Mouse (Mus musculus): Measurements from ENCODE around the gene Fbxl8. TPM values are rescaled to one million over a fixed set of nuclear protein-coding genes. Genes with fewer than 3 reads are reported as not detected.

The Fbxl8 gene
- polyA plus RNA-seq, 1 experiment from 2014 or later: 3.2 TPM

DNA sequence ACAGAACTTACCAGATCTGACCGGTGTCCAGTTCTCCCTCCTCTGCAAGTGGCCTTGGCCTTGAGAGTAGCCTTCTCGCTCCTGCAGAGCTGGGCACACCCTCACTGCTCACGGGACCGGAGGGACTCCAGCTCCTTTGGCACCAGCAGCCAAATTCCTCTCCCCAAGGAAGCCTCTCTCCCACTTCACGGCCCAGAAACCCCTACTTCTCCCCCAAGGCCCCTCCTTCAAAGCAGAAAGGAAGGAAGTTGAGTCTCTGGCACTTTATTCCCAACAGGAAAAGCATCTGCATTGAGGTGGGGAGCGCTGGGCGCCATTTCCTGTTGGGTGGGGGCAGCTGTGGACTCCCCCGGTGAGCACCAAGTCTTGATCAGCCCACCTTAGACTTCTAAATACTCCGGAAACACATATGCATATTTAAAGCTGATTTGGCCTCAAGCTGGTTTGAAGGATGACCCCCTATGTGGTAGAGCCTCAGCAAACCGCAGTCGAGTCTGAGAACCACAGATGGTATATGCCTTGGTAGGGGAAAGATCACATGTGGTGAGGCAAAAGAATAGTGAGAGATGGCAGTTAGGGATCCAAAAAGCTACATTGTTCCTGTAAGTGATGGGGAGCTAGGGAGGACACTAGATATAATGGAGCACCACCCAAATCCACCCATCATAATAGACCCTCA, 31.6 kb downstream of the Fbxl8 start, which contains the start of gene Exoc3l:
Exoc3l (minus strand) TSS at position 207 of the 679 bp plus-strand sequence.
- H3K27ac ChIP-seq (replicated peaks): peak within 1 kb of the TSS; percentile 75
- WGBS: 36% methylated on average over 11 of the region's 11 CpGs
- H3K36me3 ChIP-seq: peaks cover 25% of the 10 kb centered on the region
- peak within 1 kb of the TSS; percentile 100 for H3K4me3 ChIP-seq
- no peak for ATAC-seq (ENCODE audit: extremely low read depth, insufficient number of reproducible peaks, low FRiP score, low TSS enrichment)
- peaks cover 29% of the 10 kb centered on the region for H3K27me3 ChIP-seq (replicated peaks)
- H3K4me1 ChIP-seq: peaks cover 33% of the 10 kb centered on the region
- H3K9me3 ChIP-seq: no peaks in the 10 kb centered on the region
- peak within 1 kb of the TSS; percentile 98 for H3K4me2 ChIP-seq
- H3K9ac ChIP-seq: peak within 1 kb of the TSS; percentile 97

DNA sequence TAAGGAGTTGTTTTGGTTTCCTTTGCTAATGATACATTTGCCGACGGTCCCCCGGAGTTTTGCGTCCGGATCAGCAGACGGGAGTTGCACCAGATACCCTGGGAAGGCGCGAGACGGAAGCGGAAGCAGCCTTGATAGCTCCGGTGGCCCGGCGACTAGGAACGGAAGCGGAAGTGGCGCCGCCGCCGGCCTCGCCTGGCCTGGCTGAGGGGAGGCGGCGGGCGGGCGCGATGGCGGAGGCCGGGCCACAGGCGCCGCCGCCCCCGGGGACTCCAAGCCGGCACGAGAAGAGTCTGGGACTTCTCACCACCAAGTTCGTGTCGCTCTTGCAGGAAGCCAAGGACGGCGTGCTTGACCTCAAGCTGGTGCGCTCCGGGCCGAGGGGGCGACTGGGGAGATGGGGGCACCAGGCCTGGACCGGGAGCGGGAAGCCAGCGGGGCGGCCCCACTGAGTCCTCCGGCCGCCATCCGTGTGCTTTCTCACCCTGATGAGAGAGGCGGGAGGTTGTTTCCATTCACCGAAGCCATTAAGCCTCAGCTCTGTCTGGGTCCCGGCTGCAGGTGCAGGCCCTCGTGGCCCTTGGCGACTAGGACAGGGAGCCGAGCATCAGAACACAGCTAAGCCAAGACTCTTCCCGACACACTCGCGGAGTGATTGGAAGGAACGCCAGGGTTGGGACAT, 33.2 kb downstream of the Fbxl8 start, which contains the start of gene E2f4:
E2f4 (plus strand) TSS at position 153 of the 682 bp plus-strand sequence.
- Histone ChIP-seq H3K4me2 (peak within 1 kb of the TSS; percentile 98), H3K9me3 (no peaks in the 10 kb centered on the region), H3K27ac (replicated peaks) (peak within 1 kb of the TSS; percentile 75), H3K4me3 (peak within 1 kb of the TSS; percentile 100), H3K9ac (peak within 1 kb of the TSS; percentile 97), H3K4me1 (peaks cover 33% of the 10 kb centered on the region), H3K36me3 (peaks cover 41% of the 10 kb centered on the region), H3K27me3 (replicated peaks) (peaks cover 25% of the 10 kb centered on the region)
- peak; percentile 58; the same call in 1 of the 2 replicates for ATAC-seq (ENCODE audit: extremely low read depth, insufficient number of reproducible peaks, low FRiP score, low TSS enrichment)
- under 1% methylated on average over 58 of the region's 58 CpGs for WGBS

DNA sequence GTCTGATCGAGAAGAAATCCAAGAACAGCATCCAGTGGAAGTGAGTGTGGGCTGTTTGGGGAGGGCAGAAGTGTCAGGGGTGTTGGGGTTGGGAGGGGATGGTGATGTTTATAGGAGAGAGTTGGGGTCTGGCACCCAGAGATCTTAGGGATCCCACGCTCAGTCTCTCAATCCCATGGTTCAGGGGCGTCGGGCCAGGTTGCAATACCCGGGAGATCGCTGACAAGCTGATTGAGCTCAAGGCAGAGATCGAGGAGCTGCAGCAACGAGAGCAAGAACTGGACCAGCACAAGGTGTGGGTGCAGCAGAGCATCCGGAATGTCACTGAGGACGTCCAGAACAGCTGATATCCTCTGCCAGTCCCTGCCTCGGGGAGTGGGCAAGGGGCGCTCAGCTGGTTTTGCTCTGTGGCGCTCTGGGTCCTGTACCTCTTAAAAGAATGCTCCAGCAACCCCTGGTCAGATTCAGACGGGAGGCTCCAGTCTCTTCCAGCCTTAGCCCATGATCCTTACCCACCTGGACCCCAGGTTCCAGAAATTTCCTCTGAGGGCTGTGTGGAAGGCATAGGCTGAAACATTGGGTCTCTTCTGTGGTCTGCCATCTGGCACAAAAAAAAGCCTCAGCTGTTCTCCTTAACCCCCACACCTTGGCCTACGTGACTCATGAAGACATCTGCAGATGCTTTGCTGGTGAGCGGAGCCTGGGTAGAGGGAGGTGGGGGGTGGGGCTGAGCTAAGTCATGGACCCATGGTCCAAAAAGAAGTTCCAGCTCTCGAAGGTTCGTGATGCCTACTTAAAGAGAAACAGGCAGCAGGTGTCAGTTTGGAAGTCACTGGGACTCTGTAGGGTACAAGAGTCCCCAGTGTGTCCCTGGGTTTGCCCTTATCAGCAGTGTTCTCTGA, 34.2 kb downstream of the Fbxl8 start:
- H3K9me3 ChIP-seq: no peaks in the 10 kb centered on the region
- 42% methylated on average over 18 of the region's 18 CpGs for WGBS
- H3K4me3 ChIP-seq: peak overlapping the region; percentile 100
- ATAC-seq (ENCODE audit: extremely low read depth, insufficient number of reproducible peaks, low FRiP score, low TSS enrichment): no peak
- H3K9ac ChIP-seq: peak overlapping the region; percentile 97
- H3K36me3 ChIP-seq: peaks cover 50% of the 10 kb centered on the region
- peaks cover 40% of the 10 kb centered on the region for H3K4me1 ChIP-seq
- H3K27me3 ChIP-seq (replicated peaks): peaks cover 15% of the 10 kb centered on the region
- peak overlapping the region; percentile 75; the same call in 1 of the 2 replicates for H3K27ac ChIP-seq (replicated peaks)
- peak overlapping the region; percentile 98 for H3K4me2 ChIP-seq

DNA sequence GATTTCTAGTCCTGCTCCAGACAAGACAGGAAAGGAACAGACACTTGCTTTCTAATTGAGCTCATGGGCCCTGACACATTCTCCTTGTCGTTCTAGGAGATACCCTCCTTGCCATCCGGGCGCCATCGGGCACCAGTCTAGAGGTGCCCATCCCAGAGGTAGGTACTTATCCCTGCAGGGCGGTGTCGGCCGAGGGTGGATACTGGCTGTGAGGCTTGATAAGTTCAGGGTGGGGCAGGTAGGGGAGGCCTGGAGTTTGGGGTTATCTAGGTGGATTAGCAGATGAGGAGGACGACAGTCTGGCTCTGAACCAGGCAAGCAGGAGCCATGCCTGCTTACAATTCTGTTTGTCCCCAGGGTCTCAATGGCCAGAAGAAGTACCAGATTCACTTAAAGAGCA, 35.5 kb downstream of the Fbxl8 start:
- H3K36me3 ChIP-seq: peaks cover 63% of the 10 kb centered on the region
- WGBS: 85% methylated on average over 8 of the region's 8 CpGs
- H3K9ac ChIP-seq: peak overlapping the region; percentile 25
- no peak overlapping the region for H3K27ac ChIP-seq (replicated peaks)
- peaks cover 6% of the 10 kb centered on the region; the same call in 1 of the 2 replicates for H3K27me3 ChIP-seq (replicated peaks)
- ATAC-seq (ENCODE audit: extremely low read depth, insufficient number of reproducible peaks, low FRiP score, low TSS enrichment): no peak
- no peaks in the 10 kb centered on the region for H3K9me3 ChIP-seq
- H3K4me2 ChIP-seq: peak overlapping the region; percentile 98; the same call in 1 of the 2 replicates
- H3K4me3 ChIP-seq: peak overlapping the region; percentile 7; the same call in 1 of the 2 replicates
- H3K4me1 ChIP-seq: peaks cover 54% of the 10 kb centered on the region

DNA sequence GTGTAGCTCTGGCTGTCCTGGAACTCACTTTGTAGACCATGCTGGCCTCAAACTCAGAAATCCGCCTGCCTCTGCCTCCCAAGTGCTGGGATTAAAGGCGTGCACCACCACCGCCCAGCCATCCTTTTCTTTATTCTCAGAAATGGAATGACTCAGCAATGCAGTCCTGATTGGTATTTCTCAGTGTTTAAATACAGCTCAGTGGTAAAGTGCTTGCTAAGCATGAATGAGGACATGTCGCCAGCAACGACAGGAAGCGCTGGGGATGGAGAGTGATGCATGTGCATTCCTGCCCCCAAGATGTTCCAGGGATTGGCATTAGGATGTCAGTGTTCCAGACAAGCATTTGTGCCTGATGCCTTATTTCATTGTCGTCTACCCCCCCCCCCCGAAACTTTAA, 38.9 kb downstream of the Fbxl8 start:
- ATAC-seq (ENCODE audit: extremely low read depth, insufficient number of reproducible peaks, low FRiP score, low TSS enrichment): no peak
- peaks cover 56% of the 10 kb centered on the region for H3K4me1 ChIP-seq

DNA sequence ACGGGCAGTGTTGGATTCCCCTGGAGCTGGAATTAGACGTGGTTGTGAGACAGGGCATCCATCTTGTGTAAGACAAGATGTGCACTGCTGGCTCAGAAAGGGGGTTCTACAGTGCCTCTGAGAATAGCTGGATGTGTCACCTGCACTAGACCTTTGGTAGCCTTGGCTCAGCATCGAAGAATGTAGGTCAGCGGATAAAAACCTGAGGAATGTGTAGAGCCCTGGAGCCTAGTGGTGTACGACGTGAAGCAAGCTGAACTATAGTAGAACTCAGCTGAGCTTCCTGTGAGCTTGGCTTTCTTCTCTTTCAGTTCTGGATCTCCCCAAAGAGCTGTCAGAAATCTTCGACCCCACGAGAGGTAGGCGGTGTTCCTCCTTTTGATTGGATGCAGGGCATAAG, 39.4 kb downstream of the Fbxl8 start:
- Histone ChIP-seq H3K9ac (peak overlapping the region; percentile 21; the same call in 1 of the 2 replicates), H3K4me2 (no peak overlapping the region), H3K27ac (replicated peaks) (peak overlapping the region; percentile 67), H3K36me3 (peaks cover 82% of the 10 kb centered on the region), H3K4me3 (no peak overlapping the region), H3K9me3 (no peaks in the 10 kb centered on the region), H3K27me3 (replicated peaks) (no peaks in the 10 kb centered on the region), H3K4me1 (peaks cover 51% of the 10 kb centered on the region)
- 62% methylated on average over 9 of the region's 9 CpGs for WGBS
- 0 out of 2 replicates have a peak, but pooled peaks have one; percentile 16 for ATAC-seq (ENCODE audit: extremely low read depth, insufficient number of reproducible peaks, low FRiP score, low TSS enrichment)

More for the DNA sequence above, 38.9 kb downstream of the Fbxl8 start:
- H3K4me3 ChIP-seq: no peak overlapping the region
- H3K9me3 ChIP-seq: no peaks in the 10 kb centered on the region
- no peaks in the 10 kb centered on the region for H3K27me3 ChIP-seq (replicated peaks)
- H3K4me2 ChIP-seq: no peak overlapping the region
- 75% methylated on average over 8 of the region's 8 CpGs for WGBS
- H3K9ac ChIP-seq: 0 out of 2 replicates have a peak overlapping the region, but pooled peaks have one; percentile 21
- 0 out of 2 replicates have a peak overlapping the region, but pooled peaks have one; percentile 67 for H3K27ac ChIP-seq (replicated peaks)
- peaks cover 81% of the 10 kb centered on the region for H3K36me3 ChIP-seq

DNA sequence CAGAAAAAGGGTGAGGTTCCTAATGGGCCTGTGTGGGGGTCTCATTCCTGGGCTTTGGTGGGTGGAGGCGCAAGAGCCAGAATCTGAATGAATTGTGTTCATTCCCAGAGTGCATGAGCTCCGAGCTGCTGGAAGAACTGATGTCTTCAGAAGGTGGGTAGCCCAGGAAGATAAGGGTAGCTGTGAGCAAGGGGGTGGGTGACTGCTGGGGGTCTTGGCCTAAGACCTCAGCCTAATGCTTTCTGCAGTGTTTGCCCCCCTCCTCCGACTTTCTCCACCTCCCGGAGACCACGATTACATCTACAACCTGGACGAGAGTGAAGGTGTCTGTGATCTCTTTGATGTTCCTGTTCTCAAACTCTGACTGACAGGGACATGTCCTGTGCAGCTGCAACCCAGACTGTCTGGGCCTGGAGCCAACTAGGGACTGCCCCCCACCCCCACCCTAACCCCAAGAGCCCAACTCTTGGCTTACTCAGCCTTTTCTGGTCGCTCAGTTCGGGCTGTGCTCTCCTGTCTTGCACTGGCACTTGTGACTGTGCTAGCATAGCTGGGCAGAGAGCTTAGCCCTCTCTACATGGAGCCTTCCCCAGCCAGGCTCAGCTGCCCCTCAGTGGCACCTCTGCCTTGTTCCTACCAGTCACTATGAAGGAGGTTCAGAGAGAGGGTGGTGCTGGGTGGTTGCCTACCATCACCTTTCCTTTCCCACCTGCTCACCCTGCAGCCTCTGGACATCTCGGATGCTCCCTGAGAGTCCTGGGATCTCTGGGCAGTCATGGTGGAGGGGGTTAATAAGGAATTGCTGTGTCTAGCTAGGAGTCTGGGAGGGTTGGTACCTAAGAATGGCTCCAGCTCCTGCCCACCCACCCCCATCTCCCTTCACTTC, 40.1 kb downstream of the Fbxl8 start:
- H3K27me3 ChIP-seq (replicated peaks): no peaks in the 10 kb centered on the region
- H3K9me3 ChIP-seq: no peaks in the 10 kb centered on the region
- H3K36me3 ChIP-seq: peaks cover 82% of the 10 kb centered on the region
- WGBS: 41% methylated on average over 9 of the region's 9 CpGs
- ATAC-seq (ENCODE audit: extremely low read depth, insufficient number of reproducible peaks, low FRiP score, low TSS enrichment): no peak
- H3K4me2 ChIP-seq: peak overlapping the region; percentile 70; the same call in 1 of the 2 replicates
- H3K4me3 ChIP-seq: no peak overlapping the region
- peaks cover 48% of the 10 kb centered on the region for H3K4me1 ChIP-seq
- H3K27ac ChIP-seq (replicated peaks): peak overlapping the region; percentile 67
- H3K9ac ChIP-seq: peak overlapping the region; percentile 50

DNA sequence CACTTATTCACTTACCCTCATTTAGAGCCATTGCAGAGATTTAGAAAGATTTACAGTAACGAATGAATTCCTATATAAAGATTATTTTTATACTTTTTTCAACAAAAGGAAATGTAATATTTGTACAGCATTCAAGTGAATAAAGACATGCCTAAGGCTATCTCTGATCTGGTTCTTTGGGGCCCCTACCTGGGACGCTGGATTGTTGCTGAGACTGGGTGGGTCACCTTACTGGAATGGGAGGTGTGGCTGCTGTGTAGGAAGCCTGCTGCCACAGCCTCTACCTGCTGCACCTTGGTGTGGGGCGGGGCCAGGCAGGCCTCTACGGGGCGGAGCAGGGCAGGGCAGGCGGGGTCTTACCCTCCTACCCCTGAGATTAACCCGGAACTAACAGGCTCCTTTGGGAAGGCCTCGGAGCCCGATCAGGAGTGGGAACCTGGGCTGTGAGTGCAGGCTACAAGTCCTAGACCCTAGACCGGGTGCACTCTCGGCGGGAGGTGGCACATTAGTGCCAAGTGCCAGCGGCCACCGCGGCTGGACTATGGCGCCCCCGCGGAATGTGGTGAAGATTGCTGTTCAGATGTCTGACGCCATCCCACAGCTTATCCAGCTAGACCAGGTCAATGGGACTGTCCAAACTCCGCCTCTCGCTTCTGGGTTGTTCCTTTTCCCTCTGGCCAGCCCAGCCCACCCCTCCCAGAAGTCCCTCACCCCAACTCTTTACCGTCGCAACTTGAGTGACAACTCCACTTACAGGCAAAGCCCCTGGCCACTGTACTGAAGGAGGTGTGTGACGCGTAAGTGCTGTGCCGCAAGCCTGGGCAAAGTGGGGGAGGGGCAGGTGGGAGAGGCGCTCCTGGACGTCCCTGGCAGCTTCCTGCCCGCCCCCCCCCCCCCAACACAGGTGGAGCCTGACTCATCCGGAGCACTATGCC, 41.0 kb downstream of the Fbxl8 start, which contains the start of gene Elmo3:
Elmo3 (plus strand) TSS at position 391 of the 935 bp plus-strand sequence.
- no peaks in the 10 kb centered on the region for H3K27me3 ChIP-seq (replicated peaks)
- H3K4me3 ChIP-seq: peak within 1 kb of the TSS; percentile 46
- peak within 1 kb of the TSS; percentile 75 for H3K9ac ChIP-seq
- H3K27ac ChIP-seq (replicated peaks): peak within 1 kb of the TSS; percentile 67
- H3K36me3 ChIP-seq: peaks cover 82% of the 10 kb centered on the region
- H3K4me2 ChIP-seq: peak within 1 kb of the TSS; percentile 70
- H3K4me1 ChIP-seq: peaks cover 41% of the 10 kb centered on the region
- 6% methylated on average over 29 of the region's 30 CpGs for WGBS
- peak; percentile 48 for ATAC-seq (ENCODE audit: extremely low read depth, insufficient number of reproducible peaks, low FRiP score, low TSS enrichment)
- H3K9me3 ChIP-seq: no peaks in the 10 kb centered on the region

DNA sequence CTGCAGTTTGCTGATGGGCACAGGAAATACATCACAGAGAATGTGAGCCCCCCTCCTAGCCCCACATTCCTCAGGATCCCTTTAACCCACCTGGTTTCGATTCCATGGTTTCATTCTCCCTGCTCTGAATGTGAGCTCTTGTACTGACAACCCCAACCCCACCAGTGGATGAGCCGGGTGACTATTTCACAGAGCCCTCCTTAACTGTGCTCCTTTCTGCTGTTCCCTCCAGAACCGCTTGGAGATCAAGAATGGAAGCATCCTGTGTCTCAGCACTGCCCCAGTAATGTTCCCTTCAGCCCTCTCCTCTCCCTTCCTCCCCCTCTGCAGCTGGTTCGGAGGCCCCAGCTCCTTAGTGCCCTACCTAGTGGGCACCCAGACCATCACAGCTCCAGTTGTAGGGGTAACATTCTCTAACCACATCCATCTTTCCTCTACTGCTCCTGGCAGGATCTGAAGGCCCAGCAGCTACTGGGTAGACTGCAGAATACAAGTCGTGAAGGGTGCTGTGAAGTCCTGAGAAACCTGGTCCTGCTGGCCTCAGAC, 41.8 kb downstream of the Fbxl8 start:
- peak overlapping the region; percentile 70 for H3K4me2 ChIP-seq
- WGBS: 50% methylated on average over 5 of the region's 5 CpGs
- H3K27me3 ChIP-seq (replicated peaks): no peaks in the 10 kb centered on the region
- H3K4me3 ChIP-seq: peak overlapping the region; percentile 46
- H3K9me3 ChIP-seq: no peaks in the 10 kb centered on the region
- peaks cover 41% of the 10 kb centered on the region for H3K4me1 ChIP-seq
- peak overlapping the region; percentile 75 for H3K9ac ChIP-seq
- no peak for ATAC-seq (ENCODE audit: extremely low read depth, insufficient number of reproducible peaks, low FRiP score, low TSS enrichment)
- peak overlapping the region; percentile 67 for H3K27ac ChIP-seq (replicated peaks)
- H3K36me3 ChIP-seq: peaks cover 82% of the 10 kb centered on the region

Data from heart, embryonic 13.5 days (tissue).